Mouse (Mus musculus) stomach, postnatal 0 days (tissue): ENCODE data around the gene Upk3bl.
A peak's percentile ranks its signal among the peaks of the same experiment; 100 is the strongest.

ENCODE experiments used
- CTCF ChIP-seq: IDR thresholded peaks from 2 replicates; pipeline ENCODE4 v1.5.1; 2016; ENCODE audit warnings: antibody characterized with exemption, low read depth, mild to moderate bottlenecking, moderate library complexity
- EP300 ChIP-seq: optimal IDR thresholded peaks from 2 replicates; pipeline ENCODE3; 2016; ENCODE audit warnings: antibody characterized with exemption

GRCm38 (mm10) chr5:136045408-136045807, 8.9 kb upstream of the Upk3bl start:
- TF ChIP-seq CTCF (peak; percentile 64), EP300 (no peak)
